Mouse (Mus musculus): Measurements from ENCODE around the gene Tbc1d22b. TPM values are rescaled to one million over a fixed set of nuclear protein-coding genes. Genes with fewer than 3 reads are reported as not detected.
"Not testable (repeated sequence)": the region's sequence is repeated elsewhere in the genome, so short reads cannot be mapped to it uniquely, and the experiment has no call there.

Gene Tbc1d22b
- total RNA-seq (2015; ENCODE audit: low replicate concordance) (3.7 and 4.4 TPM in 2 replicates), total RNA-seq (2017; ENCODE audit: low replicate concordance) (0.51 and 1.3 TPM in 2 replicates)

- ATAC-seq (replicated peaks; ENCODE audit: low FRiP score, poor library complexity, severe bottlenecking) = peak; percentile 99
These were observed at the start of gene Tbc1d22b, which contains the start of gene Gm17657 for GRCm38 (mm10) chr17:29549543-29550428. Tbc1d22b (plus strand) TSS chr17:29549785. Gm17657 (minus strand) TSS chr17:29549638.

GRCm38 (mm10) chr17:29500243-29500740 lies 49.3 kb upstream of the Tbc1d22b start:
- no peak for ATAC-seq (replicated peaks; ENCODE audit: low FRiP score, poor library complexity, severe bottlenecking)

GRCm38 (mm10) chr17:29500802-29501469 lies 48.6 kb upstream of the Tbc1d22b start:
- ATAC-seq (replicated peaks; ENCODE audit: low FRiP score, poor library complexity, severe bottlenecking) = peak; percentile 27; the same call in 1 of the 2 replicates

GRCm38 (mm10) chr17:29502005-29502668 lies 47.4 kb upstream of the Tbc1d22b start:
- ATAC-seq (replicated peaks; ENCODE audit: low FRiP score, poor library complexity, severe bottlenecking) = peak; percentile 33

GRCm38 (mm10) chr17:29502669-29503665 lies 46.6 kb upstream of the Tbc1d22b start:
- ATAC-seq (replicated peaks; ENCODE audit: low FRiP score, poor library complexity, severe bottlenecking) = peak; percentile 70

- ATAC-seq (replicated peaks; ENCODE audit: low FRiP score, poor library complexity, severe bottlenecking) = no peak
These were observed 45.9 kb upstream of the Tbc1d22b start for GRCm38 (mm10) chr17:29503700-29504099.

- ATAC-seq (replicated peaks; ENCODE audit: low FRiP score, poor library complexity, severe bottlenecking) = peak; percentile 46; the same call in 1 of the 2 replicates
These were observed 40.5 kb upstream of the Tbc1d22b start for GRCm38 (mm10) chr17:29508927-29509608.

GRCm38 (mm10) chr17:29510691-29511090 lies 38.9 kb upstream of the Tbc1d22b start:
- no peak for ATAC-seq (replicated peaks; ENCODE audit: low FRiP score, poor library complexity, severe bottlenecking)

GRCm38 (mm10) chr17:29513044-29513730 lies 36.4 kb upstream of the Tbc1d22b start:
- ATAC-seq (replicated peaks; ENCODE audit: low FRiP score, poor library complexity, severe bottlenecking) = peak; percentile 91

GRCm38 (mm10) chr17:29514435-29514834 lies 35.1 kb upstream of the Tbc1d22b start:
- peak; percentile 75 for ATAC-seq (replicated peaks; ENCODE audit: low FRiP score, poor library complexity, severe bottlenecking)

GRCm38 (mm10) chr17:29518665-29519064 lies 30.9 kb upstream of the Tbc1d22b start:
- ATAC-seq (replicated peaks; ENCODE audit: low FRiP score, poor library complexity, severe bottlenecking) = not testable (repeated sequence)

- no peak; the same call in 1 of the 2 replicates for ATAC-seq (replicated peaks; ENCODE audit: low FRiP score, poor library complexity, severe bottlenecking)
These were observed 29.9 kb upstream of the Tbc1d22b start for GRCm38 (mm10) chr17:29519731-29520130.

GRCm38 (mm10) chr17:29525613-29526012 lies 24.0 kb upstream of the Tbc1d22b start:
- no peak for ATAC-seq (replicated peaks; ENCODE audit: low FRiP score, poor library complexity, severe bottlenecking)

- no peak for ATAC-seq (replicated peaks; ENCODE audit: low FRiP score, poor library complexity, severe bottlenecking)
These were observed 20.9 kb upstream of the Tbc1d22b start for GRCm38 (mm10) chr17:29528568-29529187.

- no peak for ATAC-seq (replicated peaks; ENCODE audit: low FRiP score, poor library complexity, severe bottlenecking)
These were observed 19.1 kb upstream of the Tbc1d22b start for GRCm38 (mm10) chr17:29530508-29530907.

- no peak; the same call in 1 of the 2 replicates for ATAC-seq (replicated peaks; ENCODE audit: low FRiP score, poor library complexity, severe bottlenecking)
These were observed 18.3 kb upstream of the Tbc1d22b start for GRCm38 (mm10) chr17:29531278-29531677.

- no peak for ATAC-seq (replicated peaks; ENCODE audit: low FRiP score, poor library complexity, severe bottlenecking)
These were observed 17.7 kb upstream of the Tbc1d22b start for GRCm38 (mm10) chr17:29531757-29532384.

Data from erythroblast, adult 5-6 weeks (primary cell).